8 mouse cellular contexts compared by ENCODE assay signal in the genomic region with DNA sequence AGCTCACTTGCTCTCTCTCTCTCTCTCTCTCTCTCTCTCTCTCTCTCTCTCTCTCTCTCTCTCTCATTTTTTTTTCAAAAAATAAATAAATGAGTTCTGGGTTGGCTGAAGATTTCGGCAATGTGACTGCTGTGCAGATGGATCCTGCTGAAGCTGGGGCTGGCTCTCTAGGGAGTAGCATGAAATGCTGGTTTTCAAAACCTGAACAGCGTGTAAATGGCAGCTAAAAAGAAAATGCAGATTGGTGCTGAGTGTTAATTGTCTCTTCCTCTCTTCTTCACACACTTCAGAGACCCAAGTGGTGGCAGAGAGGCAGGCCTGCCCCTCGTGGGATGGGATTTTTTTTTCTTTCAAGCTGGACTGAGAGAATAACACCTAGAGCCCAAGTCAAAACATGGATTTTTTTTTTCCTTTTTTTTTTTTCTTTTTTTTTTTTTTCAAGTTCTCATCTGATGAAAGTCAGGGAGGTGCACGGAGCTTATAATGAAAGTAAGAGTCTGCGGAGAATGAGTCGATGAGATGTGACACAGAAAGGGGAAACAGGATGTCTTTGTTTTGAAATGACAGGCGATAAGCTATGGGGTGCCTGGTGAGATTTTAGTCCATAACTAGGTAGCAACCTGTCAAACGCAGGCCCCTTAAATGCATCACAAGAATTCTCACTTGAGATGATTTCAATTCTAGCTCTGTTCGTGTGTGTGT. TPM values are rescaled to one million over a fixed set of nuclear protein-coding genes. Genes with fewer than 3 reads are reported as not detected.
A peak's percentile ranks its signal among the peaks of the same experiment; 100 is the strongest.
DNase-seq lines count a peak whose midpoint lies in the region; ATAC-seq and TF ChIP-seq lines count a peak whose summit lies in the region.

No protein-coding gene starts in this region.

- TF ChIP-seq CTCF in lung, adult 2 months (IDR thresholded peaks at IDR 0.05; ENCODE audit: insufficient read depth, low read length): no peak

- H3K4me3 ChIP-seq in lung, adult 2 months (replicated peaks; ENCODE audit: extremely low read depth, low read depth, low read length): peak overlapping the region; percentile 43
- no peak overlapping the region for H3K4me3 ChIP-seq in intestine, embryonic 15.5 days (replicated peaks)

- H3K27ac ChIP-seq in intestine, embryonic 15.5 days: no peak overlapping the region

- no peaks in the 10 kb centered on the region for H3K27me3 ChIP-seq in splenic B cell, adult 2 months (ENCODE audit: control insufficient read depth, insufficient read depth, low read length, poor library complexity, severe bottlenecking)
- H3K27me3 ChIP-seq in intestine, embryonic 15.5 days (replicated peaks): no peaks in the 10 kb centered on the region

- TF ChIP-seq POLR2A in lung, adult 2 months (IDR thresholded peaks at IDR 0.05; ENCODE audit: borderline replicate concordance, extremely low read depth, low read depth, low read length): no peak

- no peak overlapping the region for H3K9ac ChIP-seq in intestine, embryonic 15.5 days

- peak; percentile 86 for ATAC-seq in common myeloid progenitor, adult 5-6 weeks (replicated peaks; ENCODE audit: low read depth, poor library complexity, severe bottlenecking)
- peak; percentile 90 for ATAC-seq in inflammation-experienced regulatory T-cells, adult 6 months
- no peak for ATAC-seq in intestine, embryonic 15.5 days

- H3K9me3 ChIP-seq in intestine, embryonic 15.5 days: no peaks in the 10 kb centered on the region

- intact Hi-C loops in gastrocnemius, postnatal 36 days (cut with DNase I): no loop called here

- 24% methylated on average over 9 of the region's 9 CpGs for WGBS in lung, adult 2 months
- 58% methylated on average over 9 of the region's 9 CpGs for WGBS in intestine, embryonic 15.5 days

- no peaks in the 10 kb centered on the region for H3K36me3 ChIP-seq in splenic B cell, adult 2 months (ENCODE audit: control insufficient read depth, insufficient read depth, low read length, poor library complexity, severe bottlenecking)
- no peaks in the 10 kb centered on the region for H3K36me3 ChIP-seq in intestine, embryonic 15.5 days

- no peak overlapping the region for H3K4me2 ChIP-seq in intestine, embryonic 15.5 days (replicated peaks)

- peaks cover 3% of the 10 kb centered on the region; the same call in 1 of the 2 replicates for H3K4me1 ChIP-seq in lung, adult 2 months (ENCODE audit: control insufficient read depth, insufficient read depth, low read length)
- no peaks in the 10 kb centered on the region for H3K4me1 ChIP-seq in intestine, embryonic 15.5 days (replicated peaks)

- DNase-seq in lung, adult 2 months: no peak
- no peak for DNase-seq in lung, adult 18-20 months
- peak; percentile 73 for DNase-seq in splenic B cell, adult 2 months (ENCODE audit: low read depth, low spot score)
- no peak for DNase-seq in gastrocnemius, postnatal 36 days
- DNase-seq in gastrocnemius, postnatal 10 days: no peak

RNA-seq across cellular contexts. Expression of gene Drd3, which starts 44.2 kb away (rescaled TPM):
- not detected in 2 replicates for polyA plus RNA-seq in lung, adult 2 months (2012; rRNA removed)
- total RNA-seq in common myeloid progenitor, adult 5-6 weeks (2017): not detected in 2 replicates
- polyA plus RNA-seq in inflammation-experienced regulatory T-cells, adult 6 months (2017; shearing (Covaris generic)): not detected
- not detected for total RNA-seq in gastrocnemius, postnatal 36 days (2021)
- polyA plus RNA-seq in intestine, embryonic 15.5 days (2015; fragmentation: Nextera tagmentation; extraction: Ambion mirVana): not detected in 2 replicates
- total RNA-seq in gastrocnemius, postnatal 10 days (2021): not detected

RNA-seq across cellular contexts. Expression of gene Tigit, which starts 45.6 kb away (rescaled TPM):
- 0.18 and 0.43 TPM in 2 replicates for polyA plus RNA-seq in lung, adult 2 months (2012; rRNA removed)
- total RNA-seq in common myeloid progenitor, adult 5-6 weeks (2017): not detected in 2 replicates
- 100 to 1,000 TPM; 353 to 863 (median 573) TPM for polyA plus RNA-seq in inflammation-experienced regulatory T-cells, adult 6 months (2017; shearing (Covaris generic))
- not detected for total RNA-seq in gastrocnemius, postnatal 36 days (2021)
- polyA plus RNA-seq in intestine, embryonic 15.5 days (2015; fragmentation: Nextera tagmentation; extraction: Ambion mirVana): not detected in 2 replicates
- total RNA-seq in gastrocnemius, postnatal 10 days (2021): not detected
